Mouse (Mus musculus) neutrophil, adult 5-6 weeks (primary cell): ENCODE results near the gene a. TPM values are rescaled to one million over a fixed set of nuclear protein-coding genes. Genes with fewer than 3 reads are reported as not detected.

Experiments used
- ATAC-seq: fragments of 151-379, 151-347 bp; 2 replicates; pipeline ENCODE4 v1.8.0; 2017; ENCODE audit warnings: mild to moderate bottlenecking, moderate TSS enrichment; ENCODE audit not compliant: insufficient number of reproducible peaks, poor library complexity, low FRiP score, severe bottlenecking; ENCODE audit errors: extremely low read depth
- total RNA-seq: library from RNA; stranded (forward); fragments of 200-1000 nt; gene quantifications from 2 replicates; pipeline ENCODE4 v1.2.3, GENCODE M21; 2017

The a gene
- total RNA-seq, 1 experiment from 2014 or later: not detected

DNA sequence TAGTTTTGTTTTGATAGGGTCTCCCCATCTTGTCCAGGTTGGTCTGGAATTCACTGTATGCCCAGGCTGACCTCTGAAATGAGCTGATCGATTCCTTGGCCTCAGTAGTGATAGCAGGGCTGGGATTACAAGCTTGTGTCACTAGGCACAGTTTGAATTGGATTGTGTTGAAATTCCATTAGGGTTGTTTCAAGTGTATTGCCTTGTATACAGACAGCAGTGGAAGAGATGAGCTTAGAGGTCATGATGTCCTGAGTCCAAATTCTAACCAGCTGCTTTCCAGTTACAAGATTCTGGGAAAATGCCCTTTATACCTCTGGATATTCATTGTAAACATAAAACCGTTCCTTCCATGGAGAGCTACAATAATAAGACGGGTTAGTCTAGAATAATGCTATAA lies 282.1 kb downstream of the a start:
- ATAC-seq: no peak

DNA sequence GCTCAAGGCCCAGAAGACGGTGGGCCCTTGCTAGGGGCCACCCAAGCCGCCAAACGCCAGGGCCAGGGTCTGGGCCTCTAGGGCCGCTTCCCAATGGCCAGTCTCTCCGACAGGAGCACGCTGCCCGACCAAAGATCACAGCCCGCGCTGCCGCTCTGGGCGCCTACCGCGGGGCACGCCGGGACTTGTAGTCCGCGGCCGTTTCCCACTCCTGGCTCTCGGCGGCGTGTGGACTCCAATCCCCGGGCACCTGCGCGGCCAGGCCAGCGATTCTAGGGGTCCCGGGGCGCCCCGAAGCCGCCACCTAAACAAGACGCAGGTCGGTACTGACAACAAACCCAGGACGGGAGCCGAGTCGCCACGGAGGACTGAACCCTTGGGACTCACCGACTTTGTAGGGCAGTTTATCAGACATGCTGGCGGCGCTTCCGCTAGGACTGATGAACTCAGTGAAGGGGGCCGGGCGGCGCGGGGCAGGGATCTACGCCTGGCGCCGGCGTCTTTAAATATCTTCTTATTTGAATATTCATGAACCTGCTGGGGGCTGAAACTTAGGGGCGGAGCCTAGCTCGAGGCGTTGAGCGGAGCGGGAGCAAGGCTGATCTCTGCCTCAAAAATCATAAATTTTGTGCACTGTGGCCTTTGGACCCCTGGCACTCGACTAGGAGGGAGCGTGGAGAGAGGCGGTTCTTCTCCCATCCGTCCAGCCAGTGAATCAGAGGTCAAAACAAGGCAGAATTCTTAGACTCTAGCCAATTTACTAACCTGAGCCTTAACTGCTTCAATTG lies 283.0 kb downstream of the a start, which contains the start of gene Ahcy:
Ahcy (minus strand) TSS at position 520 of the 788 bp plus-strand sequence.
- peak; percentile 90 for ATAC-seq

DNA sequence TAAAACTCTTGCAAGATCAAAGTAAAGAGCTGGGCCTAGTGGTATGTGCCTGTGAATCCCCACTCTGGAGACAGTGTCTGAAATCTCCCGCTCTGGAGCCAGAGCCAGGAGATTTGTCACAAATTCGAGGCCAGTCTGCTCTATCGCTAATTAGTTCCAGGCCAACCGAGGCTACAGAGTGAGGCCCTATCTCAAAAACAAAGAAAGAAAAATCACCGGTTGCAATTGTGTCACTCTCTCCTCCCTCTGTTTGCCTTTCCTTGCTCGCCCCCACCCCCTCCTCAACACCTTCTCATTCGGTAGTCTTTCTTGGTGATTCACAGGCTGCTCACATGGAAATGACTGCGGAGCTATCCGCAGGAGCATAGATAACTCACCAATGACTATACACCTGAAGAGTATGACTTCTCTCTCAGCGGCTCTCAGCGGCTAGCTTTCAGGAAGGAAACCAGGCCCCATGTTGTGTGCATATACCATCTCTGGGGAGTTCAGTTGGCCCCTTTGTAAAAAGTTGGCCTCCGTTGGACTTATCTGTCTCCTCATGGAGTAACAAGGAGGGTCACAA lies 283.6 kb downstream of the a start:
- no peak for ATAC-seq

DNA sequence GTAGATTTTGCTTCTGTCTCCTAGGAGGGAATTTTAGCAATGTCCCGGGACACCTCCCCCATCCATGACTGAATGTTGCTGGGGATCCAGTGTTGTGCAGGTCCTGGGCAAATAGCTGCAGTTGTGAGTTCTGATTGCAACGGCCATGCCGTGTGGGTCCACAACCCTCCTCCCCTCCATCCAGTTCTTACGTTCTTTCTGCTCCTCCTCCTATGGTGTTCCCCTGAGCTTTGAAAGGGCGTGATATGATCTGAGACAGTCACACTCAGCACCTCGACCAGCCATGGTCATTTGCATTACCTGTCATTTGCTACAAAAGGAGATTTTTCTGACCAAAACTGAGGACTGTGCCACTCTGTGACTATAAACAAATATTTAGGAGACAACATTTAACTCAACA lies 284.4 kb downstream of the a start:
- ATAC-seq: no peak

DNA sequence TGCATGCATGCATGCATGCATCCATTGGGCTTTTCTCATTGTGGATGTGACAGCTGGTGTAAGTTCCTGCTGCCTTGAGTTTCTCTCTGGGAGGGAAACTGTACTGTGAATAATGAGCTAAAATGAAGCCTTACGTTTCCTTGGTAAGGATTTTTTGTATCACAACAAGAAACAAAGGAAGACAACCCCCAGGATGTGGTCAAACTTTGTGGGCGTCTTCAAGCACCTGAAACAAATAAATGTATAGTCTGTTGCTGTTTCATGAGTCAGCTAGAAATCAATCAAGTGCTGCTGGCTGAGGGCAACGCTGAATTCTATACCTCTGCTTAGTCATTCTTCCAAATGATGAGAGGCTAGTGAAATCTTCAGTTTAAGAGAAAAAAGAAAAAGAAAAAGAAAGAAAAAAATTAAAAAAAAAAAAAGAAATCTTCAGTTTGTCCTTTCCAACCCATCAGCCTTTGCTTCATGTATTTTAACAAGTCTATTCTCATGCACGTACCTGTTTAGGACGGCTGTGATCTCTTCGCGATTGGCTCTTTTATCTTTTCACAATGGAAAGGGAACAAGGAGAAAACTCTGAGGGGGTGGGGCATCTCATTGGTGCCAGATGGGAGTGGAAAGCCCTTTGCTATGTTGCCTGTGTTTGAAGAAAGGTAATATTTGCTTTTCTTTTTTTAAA lies 288.4 kb downstream of the a start:
- no peak for ATAC-seq

DNA sequence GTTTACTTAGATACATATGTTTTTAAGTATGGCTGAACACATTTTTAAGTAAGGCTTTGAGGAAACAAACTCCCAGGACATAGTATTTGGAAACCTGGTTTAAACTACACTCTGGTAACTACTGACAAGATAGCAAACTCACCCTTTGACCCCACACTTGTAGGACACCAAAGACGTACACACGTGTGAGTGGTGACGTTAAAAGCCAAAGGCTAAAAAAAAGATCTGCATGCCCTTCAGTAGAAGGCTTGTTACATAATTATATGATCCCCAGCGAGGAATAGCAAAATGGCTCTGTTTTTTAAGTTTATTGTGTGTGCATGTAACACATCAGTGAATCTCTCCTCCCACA lies 289.0 kb downstream of the a start:
- no peak for ATAC-seq

DNA sequence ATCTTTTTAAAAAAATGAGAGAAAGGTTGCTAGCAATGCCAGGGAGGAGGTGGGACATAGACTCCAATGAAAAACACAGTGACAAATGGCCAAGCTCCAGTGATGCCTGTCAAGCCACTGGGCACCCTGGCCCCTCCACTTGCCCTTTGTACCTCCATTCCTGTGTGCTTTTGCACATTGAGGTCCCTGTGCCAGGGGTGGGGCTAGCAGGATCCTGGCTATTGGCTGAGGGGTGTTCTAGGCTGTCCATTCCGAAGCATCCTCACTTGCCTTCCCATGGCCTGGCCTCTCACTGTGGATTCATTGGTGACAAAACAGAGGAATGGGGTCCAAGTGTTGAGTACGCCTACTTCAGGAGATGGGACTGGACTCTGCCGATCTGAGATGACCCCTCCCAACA lies 289.9 kb downstream of the a start:
- no peak for ATAC-seq

DNA sequence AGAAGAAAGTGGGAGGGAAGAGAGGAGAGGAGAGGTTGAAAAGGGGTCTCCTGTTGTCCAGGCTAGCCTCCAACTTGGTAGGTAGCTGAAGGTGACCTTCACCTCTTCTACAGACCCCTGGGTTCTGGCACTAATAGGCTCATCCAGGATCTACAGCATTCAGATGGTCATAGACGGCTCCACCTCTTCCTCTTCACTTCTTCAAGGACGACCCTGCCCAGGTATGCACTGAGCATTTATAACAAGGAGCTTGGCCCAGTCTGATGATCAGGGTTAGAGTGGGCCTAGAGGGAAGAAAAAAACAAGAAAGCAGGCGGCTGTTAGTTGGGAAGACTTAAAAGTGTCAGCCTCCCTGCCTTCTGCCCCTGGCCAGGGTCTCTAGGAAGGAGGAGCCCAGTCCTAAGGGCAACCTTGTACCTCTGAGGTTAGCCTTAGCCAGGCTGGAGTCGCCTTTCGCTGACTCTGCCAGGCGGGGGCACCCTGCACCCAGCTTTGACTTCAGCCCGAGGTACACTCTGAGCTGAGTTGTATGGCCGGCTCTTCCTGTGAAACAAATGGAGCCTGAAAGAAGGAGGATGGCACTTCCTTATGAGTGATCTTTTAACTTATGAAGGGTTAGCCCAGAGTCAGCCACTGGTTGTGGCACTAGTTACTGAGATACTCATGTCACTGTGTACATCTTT lies 291.1 kb downstream of the a start:
- peak; percentile 68 for ATAC-seq

DNA sequence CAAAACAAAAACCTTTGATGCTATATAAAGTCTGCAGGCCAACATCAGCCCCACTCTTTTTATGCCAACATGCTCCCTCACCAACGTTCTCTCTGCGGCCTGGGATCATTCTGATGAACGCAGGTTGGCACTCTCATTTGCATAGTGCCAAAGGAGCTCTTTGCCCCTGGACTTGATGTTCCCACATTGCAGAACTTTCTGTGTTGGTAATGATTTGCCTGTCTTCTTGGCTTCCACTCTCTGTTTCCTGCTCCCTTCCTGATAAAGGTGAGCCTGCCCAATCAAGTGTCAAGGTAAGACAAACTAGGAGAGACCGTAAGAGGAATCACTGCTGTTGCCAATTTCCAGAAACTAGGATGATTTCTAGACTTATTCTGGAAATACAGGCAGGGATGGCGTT lies 293.3 kb downstream of the a start:
- ATAC-seq: no peak

DNA sequence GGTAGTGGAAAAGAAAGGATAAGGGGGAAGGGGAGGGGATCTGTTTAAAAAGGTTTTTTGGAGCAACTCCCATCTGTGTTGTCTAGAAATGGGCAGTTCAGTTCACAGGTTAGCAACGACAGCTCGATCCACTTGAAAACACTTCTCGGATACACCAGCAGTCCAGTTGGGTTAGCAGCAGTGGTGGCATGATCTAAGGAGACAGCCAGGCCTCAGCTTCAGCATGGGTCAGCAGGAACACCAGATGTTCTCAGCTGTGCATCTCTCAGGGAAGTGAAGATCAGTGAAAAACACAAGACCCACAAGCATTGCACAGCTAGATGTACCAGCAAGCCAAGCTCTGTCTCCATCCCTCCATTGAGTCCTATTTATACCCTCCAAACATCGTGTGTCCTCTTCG lies 295.1 kb downstream of the a start:
- no peak for ATAC-seq

DNA sequence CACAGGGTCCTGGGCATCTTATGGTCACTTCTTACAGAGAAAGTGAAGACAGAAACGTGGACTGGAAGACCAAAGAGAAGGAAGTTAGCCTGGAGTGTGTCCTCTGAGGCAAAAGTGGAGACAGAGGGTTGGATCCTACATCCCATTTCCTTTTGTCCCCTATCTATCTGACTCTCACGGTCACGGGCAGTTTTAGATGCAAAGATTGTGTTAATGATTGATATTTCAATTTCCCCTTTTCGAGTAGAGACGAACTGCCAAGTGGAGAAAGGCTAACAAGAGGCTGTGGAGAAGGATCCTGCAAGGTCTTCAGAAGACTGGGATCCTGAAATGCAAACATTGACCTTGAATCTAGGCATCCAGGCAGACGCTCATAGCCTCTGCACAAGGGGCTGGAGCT lies 297.1 kb downstream of the a start:
- no peak for ATAC-seq

DNA sequence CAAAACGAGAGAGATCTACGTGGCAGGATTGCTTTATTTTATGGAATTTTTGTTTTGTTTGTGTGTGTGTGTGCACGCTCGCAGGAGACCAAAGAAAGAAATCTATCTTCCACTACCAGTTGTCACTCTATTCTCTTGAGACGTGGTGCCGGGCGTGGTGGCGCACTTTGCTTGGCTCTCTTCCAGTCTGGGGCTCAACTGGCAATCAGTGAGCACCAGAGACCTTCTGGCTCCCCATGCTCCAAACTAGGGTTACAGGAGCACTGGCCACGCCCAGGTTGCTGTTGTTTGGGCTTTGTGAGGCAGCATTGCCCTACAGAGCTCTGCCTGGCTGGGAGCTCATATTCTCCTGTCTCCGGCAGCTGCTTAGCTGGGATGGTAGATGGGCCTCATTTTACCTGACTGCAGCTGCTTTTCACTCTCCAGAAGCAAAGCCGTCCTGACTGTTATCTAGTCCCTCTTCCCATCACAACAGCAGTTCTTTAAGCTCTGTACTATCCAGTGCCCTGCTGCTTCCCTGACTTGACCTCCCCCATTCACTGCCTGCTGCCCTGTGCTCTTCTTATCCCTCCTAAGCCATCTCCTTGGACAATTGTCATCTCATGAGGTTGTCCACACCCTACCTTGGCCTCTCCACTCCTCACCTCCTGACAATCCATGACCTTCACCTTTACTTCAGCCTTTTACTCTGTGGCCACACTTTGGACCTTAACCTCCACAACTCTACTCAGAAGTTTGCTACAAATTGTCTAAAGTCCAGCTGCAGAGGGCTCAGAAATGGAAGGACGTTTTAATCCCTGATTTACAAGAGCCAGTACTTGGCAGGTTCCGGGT lies 299.9 kb downstream of the a start:
- no peak for ATAC-seq

DNA sequence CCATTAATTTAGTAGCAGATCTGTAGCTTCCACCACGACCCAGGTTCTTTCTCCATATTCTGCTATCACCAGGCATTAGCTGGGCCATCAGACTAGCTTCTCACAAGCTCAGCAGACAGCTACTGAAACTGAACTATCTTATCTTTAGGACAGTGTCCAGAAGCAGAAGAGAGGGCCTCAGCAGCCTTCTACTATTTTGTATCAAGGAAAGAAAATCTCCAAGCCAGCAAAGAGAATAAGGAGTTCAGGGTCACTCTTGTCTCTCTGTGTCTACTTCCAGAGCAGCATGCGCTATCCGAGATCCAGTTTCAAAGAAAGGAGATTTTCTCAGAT lies 300.5 kb downstream of the a start:
- ATAC-seq: no peak

DNA sequence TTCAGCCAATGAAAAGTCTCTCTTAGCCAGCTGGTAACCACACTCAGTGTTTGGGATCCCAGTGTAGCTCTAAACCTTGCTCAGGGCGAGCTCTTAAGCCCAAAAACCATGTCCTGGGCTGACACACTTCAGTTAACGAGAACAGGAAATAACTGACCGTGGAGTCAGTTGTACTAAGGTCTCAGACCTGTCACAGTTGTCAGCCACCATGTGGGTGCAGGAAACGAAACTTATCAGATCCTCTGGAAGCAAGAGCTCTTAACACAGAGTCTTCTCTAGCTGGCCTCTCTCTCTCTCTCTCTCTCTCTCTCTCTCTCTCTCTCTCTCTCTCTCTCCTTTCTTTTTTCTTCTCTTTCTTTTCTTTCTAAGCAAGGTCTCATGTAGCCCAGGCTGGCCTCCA lies 302.2 kb downstream of the a start:
- no peak for ATAC-seq

DNA sequence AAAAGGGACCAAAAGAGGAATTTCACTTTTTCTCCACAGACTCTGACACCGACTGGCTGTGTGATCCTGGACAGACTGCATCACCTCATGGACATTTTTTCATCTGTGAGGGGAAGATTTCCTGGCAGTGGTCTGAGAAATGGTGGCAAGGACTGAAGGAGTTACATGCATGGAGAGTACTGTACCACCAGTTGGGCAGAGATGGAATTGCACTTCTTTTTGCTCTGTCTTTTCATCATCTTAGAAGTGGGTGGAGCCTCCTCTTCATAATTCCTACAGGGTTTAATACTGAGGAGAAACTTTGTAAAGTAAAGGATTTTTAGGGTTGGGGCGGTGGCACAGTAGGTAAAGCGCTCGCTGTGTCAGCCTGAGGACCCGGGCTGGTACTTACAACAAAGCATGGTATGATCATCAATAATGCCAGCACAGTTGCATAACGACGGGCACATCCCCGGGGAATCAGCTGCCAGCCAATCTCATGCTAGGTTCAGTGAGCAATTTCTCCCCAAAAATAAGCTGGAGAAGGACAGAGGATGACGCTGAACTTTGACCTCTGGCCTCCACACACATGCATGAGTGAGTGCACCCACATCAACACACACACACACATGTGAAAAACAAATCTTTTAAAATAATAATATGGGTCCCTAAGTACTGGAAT lies 307.6 kb downstream of the a start:
- no peak for ATAC-seq

DNA sequence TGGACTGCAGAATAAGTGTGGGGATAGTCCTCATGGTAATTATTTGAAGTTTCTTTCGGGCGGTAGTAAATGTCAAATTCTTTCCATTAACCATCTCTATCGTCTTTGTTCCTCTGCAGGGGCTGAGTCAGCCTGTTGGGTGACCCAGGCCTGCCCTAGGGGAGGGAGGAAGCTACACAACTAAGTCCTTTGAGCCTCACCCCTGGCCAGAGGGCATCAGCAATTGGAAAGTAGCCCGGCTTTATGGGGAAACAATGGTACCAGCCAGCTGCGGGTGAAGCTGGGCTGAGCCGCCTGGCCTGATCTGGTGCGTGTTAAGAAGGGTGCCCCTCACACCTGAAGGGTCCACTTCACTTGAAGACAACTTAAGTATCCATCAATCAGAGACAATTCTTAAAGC lies 308.2 kb downstream of the a start:
- no peak for ATAC-seq

DNA sequence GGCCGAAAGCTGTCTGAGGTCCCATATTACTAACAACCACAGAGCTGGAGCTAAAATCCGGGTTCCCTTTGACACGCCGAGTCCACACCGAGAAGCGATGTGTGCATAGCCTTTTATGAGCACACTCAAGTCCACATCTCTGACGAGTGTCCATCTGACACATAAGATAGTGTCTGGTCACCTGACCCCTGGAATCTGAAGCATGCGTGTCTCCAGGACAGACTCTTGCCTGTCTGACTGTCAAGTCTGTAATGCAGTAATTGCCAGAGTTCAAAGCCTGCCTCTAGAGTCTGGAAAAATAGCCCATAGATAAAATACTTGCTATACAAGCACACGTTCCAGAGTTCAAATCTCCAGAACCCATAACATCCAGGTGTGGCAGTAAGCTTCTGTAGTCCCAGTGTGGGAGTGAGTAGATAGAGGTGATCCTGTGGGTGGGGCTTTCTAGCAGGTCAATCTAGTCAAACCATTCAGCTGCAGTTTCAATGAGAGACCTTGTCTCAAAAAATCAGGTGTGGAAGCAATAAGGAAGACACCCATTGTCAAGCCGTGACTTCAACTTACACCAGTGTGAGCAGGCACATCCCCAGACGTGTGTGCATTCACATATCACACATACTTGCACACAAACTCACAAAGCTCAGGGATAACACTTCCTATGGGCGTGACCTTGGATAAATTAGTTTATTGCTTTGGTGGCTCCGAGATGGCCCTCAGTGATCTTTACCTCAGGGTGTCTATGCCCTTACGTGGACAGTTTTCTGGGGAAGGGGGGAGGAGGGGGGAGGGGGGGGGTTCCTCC lies 309.0 kb downstream of the a start:
- ATAC-seq: no peak
